Mouse (Mus musculus) hindbrain, embryonic 14.5 days (tissue): ENCODE data around the gene Pld4. TPM values are rescaled to one million over a fixed set of nuclear protein-coding genes. Genes with fewer than 3 reads are reported as not detected.

Source experiments
- ATAC-seq: fragments of 200-750 bp; cut with Nextera tagmentation; 2 replicates; pipeline ENCODE4 v1.8.0; 2017; ENCODE audit warnings: moderate number of reproducible peaks, mild to moderate bottlenecking, moderate TSS enrichment, moderate library complexity; ENCODE audit not compliant: low FRiP score
- DNase-seq: peaks from one replicate; pipeline ENCODE4 v3.0.0-alpha.2; 2015; ENCODE audit warnings: low spot score
- H3K27ac ChIP-seq: fragments of 300-500 bp; sonication (generic); 2 replicates; pipeline ENCODE4 v1.5.1; 2014; ENCODE audit warnings: mild to moderate bottlenecking, moderate library complexity
- H3K27me3 ChIP-seq: fragments of 300-500 bp; sonication (generic); 2 replicates; pipeline ENCODE4 v1.6.1; 2014; ENCODE audit warnings: mild to moderate bottlenecking, low read length, mixed read lengths; ENCODE audit not compliant: control insufficient read depth, insufficient read depth
- H3K36me3 ChIP-seq: fragments of 300-500 bp; sonication (generic); replicated peaks from 2 replicates; pipeline ENCODE4 v1.6.1; 2014; ENCODE audit not compliant: control insufficient read depth, insufficient read depth
- H3K4me1 ChIP-seq: fragments of 300-500 bp; sonication (generic); replicated peaks from 2 replicates; pipeline ENCODE4 v1.6.1; 2014; ENCODE audit warnings: antibody characterized with exemption, low read length, mixed read lengths; ENCODE audit not compliant: control insufficient read depth, insufficient read depth
- H3K4me2 ChIP-seq: fragments of 300-500 bp; sonication (generic); replicated peaks from 2 replicates; pipeline ENCODE4 v1.6.1; 2014; ENCODE audit warnings: mild to moderate bottlenecking, moderate library complexity
- H3K4me3 ChIP-seq: fragments of 300-500 bp; sonication (generic); replicated peaks from 2 replicates; pipeline ENCODE4 v1.5.1; 2014; ENCODE audit warnings: mild to moderate bottlenecking, low read length
- H3K9ac ChIP-seq: fragments of 300-500 bp; sonication (generic); 2 replicates; pipeline ENCODE4 v1.6.1; 2014
- H3K9me3 ChIP-seq: fragments of 300-500 bp; sonication (generic); 2 replicates; pipeline ENCODE4 v1.6.1; 2016; ENCODE audit warnings: low read length; ENCODE audit not compliant: control insufficient read depth
- WGBS: fragments of 180-500 bp; shearing (Covaris S2); extraction: QIAGEN DNeasy Blood & Tissue Kit; methylation state at CpG from one replicate; pipeline ENCODE4 v1.1.7; 2014; 5-methylcytosine and 5-hydroxymethylcytosine counted together
- polyA plus RNA-seq: library from polyadenylated mRNA; unstranded; fragments of >200 nt; fragmentation: Nextera tagmentation; extraction: Ambion mirVana; gene quantifications from 2 replicates; pipeline ENCODE4 v1.2.1, GENCODE M21; 2014

Pld4 gene
- polyA plus RNA-seq, 1 experiment from 2014 or later = 7.9 TPM

- peaks cover 44% of the 10 kb centered on the region for H3K36me3 ChIP-seq
Observed at GRCm38 (mm10) chr12:112744891-112745580, 15.4 kb upstream of the Pld4 start.

DNA sequence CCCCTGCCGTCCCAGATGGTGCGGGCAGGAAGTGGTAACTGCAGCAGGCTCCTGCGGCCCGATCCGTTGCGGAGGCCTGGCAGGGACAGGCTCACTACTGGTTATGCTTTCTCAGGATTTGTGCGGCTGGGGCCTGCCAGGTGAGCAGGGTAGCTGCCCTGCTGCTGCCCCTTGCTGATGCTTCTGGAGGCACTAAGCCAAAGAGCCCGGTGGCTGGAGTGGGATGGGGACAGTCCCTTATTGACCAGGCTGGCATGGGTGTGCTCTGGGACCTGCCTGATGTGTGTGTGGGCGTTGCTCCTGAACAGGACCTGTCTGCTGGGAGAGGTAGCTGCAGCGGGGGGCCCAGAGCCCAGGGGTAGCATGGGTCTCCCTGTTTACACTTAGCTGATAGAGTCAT, 14.7 kb upstream of the Pld4 start:
- ATAC-seq (no peak), DNase-seq (no peak)
- no peak overlapping the region for H3K4me3 ChIP-seq
- H3K4me1 ChIP-seq = peaks cover 17% of the 10 kb centered on the region; the same call in 1 of the 2 replicates
- 89% methylated on average over 10 of the region's 10 CpGs for WGBS
- no peak overlapping the region for H3K4me2 ChIP-seq
- H3K27me3 ChIP-seq = no peaks in the 10 kb centered on the region
- H3K9ac ChIP-seq = no peak overlapping the region
- no peaks in the 10 kb centered on the region for H3K9me3 ChIP-seq
- no peak overlapping the region for H3K27ac ChIP-seq
- peaks cover 37% of the 10 kb centered on the region for H3K36me3 ChIP-seq

More at GRCm38 (mm10) chr12:112744891-112745580, 15.4 kb upstream of the Pld4 start:
- Histone ChIP-seq H3K4me2 (no peak overlapping the region), H3K9ac (no peak overlapping the region), H3K4me3 (no peak overlapping the region), H3K27ac (no peak overlapping the region), H3K9me3 (no peaks in the 10 kb centered on the region), H3K4me1 (peaks cover 13% of the 10 kb centered on the region; the same call in 1 of the 2 replicates), H3K27me3 (no peaks in the 10 kb centered on the region)
- ATAC-seq = no peak
- no peak for DNase-seq
- 82% methylated on average over 10 of the region's 10 CpGs for WGBS

DNA sequence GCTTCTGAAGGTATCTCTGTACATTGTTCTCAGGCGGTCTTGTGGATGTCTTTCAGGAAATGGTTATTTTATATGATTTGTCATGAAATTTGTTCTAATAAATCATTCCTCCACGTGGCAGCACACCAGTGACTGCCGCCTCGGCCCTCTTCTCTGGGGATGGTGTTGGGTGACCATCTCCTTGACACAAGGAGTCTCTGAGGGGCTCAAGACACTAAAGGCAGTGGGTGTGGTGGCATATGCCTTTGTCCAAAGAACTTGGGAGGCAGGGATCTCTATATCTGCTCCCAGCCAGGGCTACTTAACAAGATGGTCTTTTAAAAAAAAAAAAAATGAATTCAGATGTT, 14.0 kb upstream of the Pld4 start:
- H3K27ac ChIP-seq = 0 out of 2 replicates have a peak overlapping the region, but pooled peaks have one; percentile 16
- no peak overlapping the region for H3K9ac ChIP-seq
- 67% methylated on average over 4 of the region's 4 CpGs for WGBS
- H3K9me3 ChIP-seq = no peaks in the 10 kb centered on the region
- peak; percentile 9; the same call in 1 of the 2 replicates for ATAC-seq
- no peak overlapping the region for H3K4me2 ChIP-seq
- no peaks in the 10 kb centered on the region for H3K27me3 ChIP-seq
- peaks cover 17% of the 10 kb centered on the region; the same call in 1 of the 2 replicates for H3K4me1 ChIP-seq
- H3K4me3 ChIP-seq = no peak overlapping the region
- no peak for DNase-seq
- H3K36me3 ChIP-seq = peaks cover 31% of the 10 kb centered on the region

- Histone ChIP-seq H3K27ac (peak overlapping the region; percentile 73), H3K4me1 (peaks cover 17% of the 10 kb centered on the region; the same call in 1 of the 2 replicates), H3K4me2 (peak overlapping the region; percentile 0; the same call in 1 of the 2 replicates), H3K9ac (peak overlapping the region; percentile 28), H3K36me3 (peaks cover 28% of the 10 kb centered on the region), H3K9me3 (no peaks in the 10 kb centered on the region), H3K4me3 (no peak overlapping the region), H3K27me3 (no peaks in the 10 kb centered on the region)
- ATAC-seq (peak; percentile 51), DNase-seq (peak; percentile 83)
- 20% methylated on average over 10 of the region's 10 CpGs for WGBS
Observed at GRCm38 (mm10) chr12:112746808-112747605, 13.4 kb upstream of the Pld4 start.

- WGBS = 64% methylated on average over 8 of the region's 8 CpGs
- Histone ChIP-seq H3K4me2 (peak overlapping the region; percentile 0; the same call in 1 of the 2 replicates), H3K36me3 (peaks cover 23% of the 10 kb centered on the region), H3K4me3 (no peak overlapping the region), H3K27ac (peak overlapping the region; percentile 73), H3K27me3 (no peaks in the 10 kb centered on the region), H3K9ac (peak overlapping the region; percentile 28), H3K4me1 (peaks cover 17% of the 10 kb centered on the region; the same call in 1 of the 2 replicates), H3K9me3 (no peaks in the 10 kb centered on the region)
- DNase-seq (no peak), ATAC-seq (peak; percentile 10; the same call in 1 of the 2 replicates)
Observed at GRCm38 (mm10) chr12:112747606-112747970, 12.9 kb upstream of the Pld4 start.

DNA sequence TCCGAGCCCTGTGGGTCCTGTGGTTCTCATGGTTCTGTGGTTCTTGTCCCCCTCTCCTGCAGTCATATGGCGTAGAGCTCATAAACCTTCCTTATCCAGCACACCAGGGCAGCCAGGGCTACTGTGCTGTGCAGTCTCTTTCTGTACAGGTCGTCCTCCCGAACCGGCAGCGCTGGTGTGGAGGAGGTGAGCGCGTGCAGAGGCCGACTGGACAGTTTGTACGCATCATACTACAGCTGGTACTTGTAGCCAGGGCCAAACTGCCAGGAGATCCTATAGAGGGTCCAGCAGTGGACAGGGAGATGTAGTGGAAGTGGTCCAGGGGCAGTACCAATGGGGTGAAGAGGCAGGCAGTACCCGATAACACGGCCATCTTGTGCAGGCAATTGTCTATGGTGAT, 9.5 kb upstream of the Pld4 start:
- ATAC-seq (no peak), DNase-seq (no peak)
- Histone ChIP-seq H3K9ac (no peak overlapping the region), H3K4me3 (no peak overlapping the region), H3K4me2 (no peak overlapping the region), H3K4me1 (peaks cover 17% of the 10 kb centered on the region; the same call in 1 of the 2 replicates), H3K36me3 (no peaks in the 10 kb centered on the region), H3K27ac (no peak overlapping the region), H3K9me3 (no peaks in the 10 kb centered on the region), H3K27me3 (no peaks in the 10 kb centered on the region)
- WGBS = 88% methylated on average over 12 of the region's 12 CpGs

GRCm38 (mm10) chr12:112752399-112752798, 8.1 kb upstream of the Pld4 start:
- DNase-seq (no peak), ATAC-seq (no peak)
- H3K9ac ChIP-seq = no peak overlapping the region
- H3K27ac ChIP-seq = no peak overlapping the region
- no peaks in the 10 kb centered on the region for H3K36me3 ChIP-seq
- 60% methylated on average over 2 of the region's 2 CpGs for WGBS
- no peak overlapping the region for H3K4me3 ChIP-seq
- no peaks in the 10 kb centered on the region for H3K27me3 ChIP-seq
- peaks cover 10% of the 10 kb centered on the region; the same call in 1 of the 2 replicates for H3K4me1 ChIP-seq
- no peak overlapping the region for H3K4me2 ChIP-seq
- no peaks in the 10 kb centered on the region for H3K9me3 ChIP-seq

DNA sequence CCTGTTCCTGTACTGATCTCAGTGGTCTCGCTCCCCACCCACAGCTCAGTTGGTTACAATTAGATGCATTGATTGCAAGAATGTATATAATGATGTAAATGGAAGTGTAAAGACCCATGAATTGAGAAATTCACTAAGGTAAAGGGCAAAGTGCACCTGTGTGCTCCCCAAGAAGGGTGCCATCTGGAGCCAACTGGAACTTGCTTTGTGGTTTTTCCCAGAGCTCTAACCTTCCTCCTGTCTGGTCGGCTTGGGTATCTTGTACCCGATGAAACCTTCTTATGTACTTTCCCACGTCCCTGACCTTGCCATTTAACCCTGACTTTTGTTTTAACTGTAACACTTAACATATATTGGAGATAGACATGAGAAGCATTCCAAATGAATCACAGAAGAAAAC, 4.6 kb upstream of the Pld4 start:
- no peak overlapping the region for H3K4me2 ChIP-seq
- no peak overlapping the region for H3K4me3 ChIP-seq
- no peak for ATAC-seq
- no peaks in the 10 kb centered on the region for H3K4me1 ChIP-seq
- no peak overlapping the region for H3K9ac ChIP-seq
- no peaks in the 10 kb centered on the region for H3K27me3 ChIP-seq
- no peak for DNase-seq
- 69% methylated on average over 4 of the region's 4 CpGs for WGBS
- no peaks in the 10 kb centered on the region for H3K9me3 ChIP-seq
- no peaks in the 10 kb centered on the region for H3K36me3 ChIP-seq
- H3K27ac ChIP-seq = no peak overlapping the region

DNA sequence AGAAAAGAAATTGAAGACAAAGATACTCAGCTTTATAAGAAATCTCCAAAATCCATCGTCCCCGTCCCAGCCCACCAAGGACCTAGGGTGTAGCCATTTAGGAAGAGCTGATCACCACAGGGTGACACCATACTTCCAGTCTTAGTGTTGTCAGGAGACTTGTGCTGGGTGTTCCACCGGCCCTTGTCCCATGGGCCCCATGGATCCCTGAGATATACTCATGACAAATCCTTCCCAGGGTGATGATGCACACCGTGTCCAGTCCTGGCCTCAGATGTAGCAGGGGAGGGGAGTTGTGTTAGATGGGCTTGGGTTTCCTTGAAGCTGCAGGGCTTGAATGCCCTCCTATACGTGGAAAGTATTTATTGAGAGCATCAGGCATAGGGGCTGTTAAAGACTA, 2.6 kb upstream of the Pld4 start:
- H3K9me3 ChIP-seq = no peaks in the 10 kb centered on the region
- DNase-seq = no peak
- ATAC-seq = no peak

More for the DNA sequence above, 2.6 kb upstream of the Pld4 start:
- Histone ChIP-seq H3K4me2 (no peak overlapping the region), H3K9ac (no peak overlapping the region), H3K36me3 (no peaks in the 10 kb centered on the region), H3K4me3 (no peak overlapping the region), H3K27me3 (no peaks in the 10 kb centered on the region), H3K27ac (no peak overlapping the region), H3K4me1 (no peaks in the 10 kb centered on the region)
- WGBS = 93% methylated on average over 5 of the region's 5 CpGs
